Mouse (Mus musculus): Measurements from ENCODE around the gene Gas2l1. TPM values are rescaled to one million over a fixed set of nuclear protein-coding genes. Genes with fewer than 3 reads are reported as not detected.

The Gas2l1 gene
- total and polyA plus RNA-seq, 2 experiments from 2014 or later = 17.3 to 38.1 TPM

- Histone ChIP-seq H3K27ac (no peak overlapping the region), H3K36me3 (ENCODE audit: insufficient read depth, low read length) (0 out of 2 replicates have a peak, but pooled peaks cover 4% of the 10 kb centered on the region), H3K27me3 (ENCODE audit: insufficient read depth, low read length) (peaks cover 18% of the 10 kb centered on the region), H3K9ac (replicated peaks; ENCODE audit: low read length) (no peak overlapping the region), H3K4me3 (ENCODE audit: low read length) (no peak overlapping the region), H3K9me3 (ENCODE audit: low read length) (no peaks in the 10 kb centered on the region), H3K4me1 (ENCODE audit: insufficient read depth, low read length) (peaks cover 11% of the 10 kb centered on the region), H3K4me2 (ENCODE audit: low read depth, low read length) (peak overlapping the region; percentile 88; the same call in 1 of the 2 replicates)
- TF ChIP-seq CTCF (IDR thresholded peaks at IDR 0.05; ENCODE audit: low read depth) = no peak
- WGBS = 46% methylated on average over 8 of the region's 8 CpGs
- ATAC-seq (no peak), DNase-seq (ENCODE audit: low spot score) (no peak)
These were observed 8.1 kb downstream of the Gas2l1 start for GRCm38 (mm10) chr11:5057064-5057463.

DNA sequence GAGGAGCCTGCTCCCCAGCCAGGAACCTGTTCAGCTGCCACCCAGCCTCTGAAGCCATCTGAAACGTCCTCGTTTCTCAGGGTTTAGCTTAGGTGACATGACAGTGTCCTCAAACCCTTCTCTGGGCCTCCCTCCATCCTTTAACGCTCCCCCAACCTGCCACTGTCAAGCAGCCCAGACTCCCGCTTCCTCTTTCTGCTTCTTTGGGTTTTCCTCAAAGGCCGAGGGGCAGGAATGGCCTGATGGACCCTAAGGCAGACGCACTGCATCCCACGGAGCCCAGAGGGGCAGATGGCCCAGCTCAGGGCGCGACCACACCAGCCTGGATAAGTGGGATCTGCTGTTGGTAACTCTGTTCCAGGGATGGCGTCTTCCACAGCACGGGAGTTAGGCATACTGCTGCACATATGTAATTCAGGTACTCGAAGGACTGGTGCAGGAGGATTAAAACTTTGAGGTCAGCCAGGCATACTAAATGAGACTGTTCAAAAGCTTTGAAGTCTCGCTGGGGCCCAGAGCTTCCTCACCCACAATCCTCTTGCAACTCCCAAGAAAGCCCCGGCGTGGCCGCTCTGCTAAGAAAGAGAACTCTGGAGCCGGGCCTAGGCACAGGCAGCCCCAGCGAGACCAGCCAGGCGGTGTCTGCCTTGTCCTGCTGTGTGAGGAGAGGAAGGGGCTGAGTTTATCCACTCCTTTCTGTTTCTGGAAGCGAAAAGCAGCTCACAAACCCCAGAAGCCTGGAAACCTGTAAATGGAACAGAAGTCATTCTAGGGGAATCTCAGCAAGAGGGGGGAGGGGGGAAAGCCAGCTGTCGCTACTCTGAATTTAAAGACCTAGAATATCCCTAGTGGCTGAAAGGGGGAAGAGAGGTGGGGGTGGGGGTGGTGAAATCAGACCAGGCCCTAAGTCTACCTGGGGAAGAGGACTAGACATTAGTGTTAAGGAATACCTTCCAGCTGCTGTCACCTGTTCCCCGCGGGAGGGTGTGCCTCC lies 8.9 kb downstream of the Gas2l1 start:
- DNase-seq (ENCODE audit: low spot score) (peak; percentile 45), ATAC-seq (no peak)
- Histone ChIP-seq H3K36me3 (ENCODE audit: insufficient read depth, low read length) (0 out of 2 replicates have a peak, but pooled peaks cover 2% of the 10 kb centered on the region), H3K27ac (no peak overlapping the region), H3K4me2 (ENCODE audit: low read depth, low read length) (no peak overlapping the region), H3K4me1 (ENCODE audit: insufficient read depth, low read length) (peaks cover 3% of the 10 kb centered on the region; the same call in 1 of the 2 replicates), H3K9me3 (ENCODE audit: low read length) (no peaks in the 10 kb centered on the region), H3K27me3 (ENCODE audit: insufficient read depth, low read length) (peaks cover 18% of the 10 kb centered on the region), H3K4me3 (ENCODE audit: low read length) (no peak overlapping the region), H3K9ac (replicated peaks; ENCODE audit: low read length) (no peak overlapping the region)
- 33% methylated on average over 23 of the region's 23 CpGs for WGBS
- no peak; the same call in 1 of the 2 replicates for TF ChIP-seq CTCF (IDR thresholded peaks at IDR 0.05; ENCODE audit: low read depth)

DNA sequence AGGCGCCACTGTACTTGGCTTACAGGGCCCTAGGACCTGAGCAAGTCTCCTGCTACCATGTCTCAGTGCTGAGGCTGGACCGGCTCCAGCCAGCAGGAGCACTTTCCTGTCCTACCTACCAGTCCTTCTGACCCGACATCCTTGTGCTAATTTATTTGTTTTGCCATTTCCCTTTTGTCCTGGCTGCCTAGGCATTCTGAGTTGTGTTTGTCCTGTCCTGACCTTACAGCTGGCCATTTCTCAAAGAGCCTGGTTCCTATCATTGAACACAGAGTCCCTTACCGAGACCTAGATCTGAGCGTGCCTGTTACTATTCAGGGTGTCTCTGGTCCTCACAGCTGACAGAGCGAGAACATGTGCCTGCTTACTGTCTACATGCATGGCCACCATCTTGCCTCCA lies 10.3 kb downstream of the Gas2l1 start:
- ATAC-seq (no peak), DNase-seq (ENCODE audit: low spot score) (no peak)
- Histone ChIP-seq H3K9ac (replicated peaks; ENCODE audit: low read length) (no peak overlapping the region), H3K27ac (no peak overlapping the region), H3K36me3 (ENCODE audit: insufficient read depth, low read length) (no peaks in the 10 kb centered on the region), H3K27me3 (ENCODE audit: insufficient read depth, low read length) (peaks cover 18% of the 10 kb centered on the region), H3K4me1 (ENCODE audit: insufficient read depth, low read length) (no peaks in the 10 kb centered on the region), H3K4me3 (ENCODE audit: low read length) (no peak overlapping the region), H3K9me3 (ENCODE audit: low read length) (no peaks in the 10 kb centered on the region), H3K4me2 (ENCODE audit: low read depth, low read length) (no peak overlapping the region)
- no peak for TF ChIP-seq CTCF (IDR thresholded peaks at IDR 0.05; ENCODE audit: low read depth)
- WGBS = 68% methylated on average over 6 of the region's 6 CpGs

- ATAC-seq = no peak
- H3K4me2 ChIP-seq (ENCODE audit: low read depth, low read length) = no peak overlapping the region
- H3K36me3 ChIP-seq (ENCODE audit: insufficient read depth, low read length) = no peaks in the 10 kb centered on the region
- H3K27ac ChIP-seq = no peak overlapping the region
- no peak for TF ChIP-seq CTCF (IDR thresholded peaks at IDR 0.05; ENCODE audit: low read depth)
- no peaks in the 10 kb centered on the region for H3K9me3 ChIP-seq (ENCODE audit: low read length)
- no peaks in the 10 kb centered on the region for H3K4me1 ChIP-seq (ENCODE audit: insufficient read depth, low read length)
- peaks cover 11% of the 10 kb centered on the region for H3K27me3 ChIP-seq (ENCODE audit: insufficient read depth, low read length)
- 94% methylated on average over 14 of the region's 14 CpGs for WGBS
- no peak overlapping the region for H3K9ac ChIP-seq (replicated peaks; ENCODE audit: low read length)
- H3K4me3 ChIP-seq (ENCODE audit: low read length) = no peak overlapping the region
- DNase-seq (ENCODE audit: low spot score) = no peak
These were observed 11.0 kb downstream of the Gas2l1 start for GRCm38 (mm10) chr11:5054151-5054550.

GRCm38 (mm10) chr11:5052200-5052854 lies 12.8 kb downstream of the Gas2l1 start:
- no peak overlapping the region for H3K27ac ChIP-seq
- DNase-seq (ENCODE audit: low spot score) = no peak
- no peaks in the 10 kb centered on the region for H3K36me3 ChIP-seq (ENCODE audit: insufficient read depth, low read length)
- no peak for TF ChIP-seq CTCF (IDR thresholded peaks at IDR 0.05; ENCODE audit: low read depth)
- H3K9ac ChIP-seq (replicated peaks; ENCODE audit: low read length) = no peak overlapping the region
- H3K27me3 ChIP-seq (ENCODE audit: insufficient read depth, low read length) = 0 out of 2 replicates have a peak, but pooled peaks cover 7% of the 10 kb centered on the region
- no peak overlapping the region for H3K4me2 ChIP-seq (ENCODE audit: low read depth, low read length)
- ATAC-seq = no peak
- H3K4me3 ChIP-seq (ENCODE audit: low read length) = no peak overlapping the region
- no peaks in the 10 kb centered on the region for H3K9me3 ChIP-seq (ENCODE audit: low read length)
- H3K4me1 ChIP-seq (ENCODE audit: insufficient read depth, low read length) = no peaks in the 10 kb centered on the region
- 77% methylated on average over 10 of the region's 10 CpGs for WGBS

DNA sequence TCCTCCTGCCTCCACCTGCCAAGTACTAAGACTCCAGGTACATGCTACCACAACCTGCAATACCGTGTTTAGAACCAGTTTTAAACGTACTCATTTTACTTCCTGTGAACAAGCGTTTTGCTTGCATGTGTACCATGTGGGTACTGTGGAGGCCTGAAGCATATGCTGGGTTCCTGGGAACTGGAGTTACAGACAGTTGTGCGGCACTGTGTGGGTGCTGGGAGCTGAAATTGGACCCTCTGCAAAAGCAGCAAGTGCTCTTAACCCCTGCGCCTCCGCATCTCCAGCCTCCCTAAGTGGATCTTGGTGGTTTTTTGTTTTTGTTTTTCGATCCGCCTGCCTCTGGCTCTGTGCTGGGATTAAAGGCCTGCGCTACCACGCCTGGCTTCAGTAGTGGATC lies 13.5 kb downstream of the Gas2l1 start:
- Histone ChIP-seq H3K4me2 (ENCODE audit: low read depth, low read length) (no peak overlapping the region), H3K9me3 (ENCODE audit: low read length) (no peaks in the 10 kb centered on the region), H3K4me1 (ENCODE audit: insufficient read depth, low read length) (no peaks in the 10 kb centered on the region), H3K4me3 (ENCODE audit: low read length) (no peak overlapping the region), H3K27me3 (ENCODE audit: insufficient read depth, low read length) (0 out of 2 replicates have a peak, but pooled peaks cover under 1% of the 10 kb centered on the region), H3K36me3 (ENCODE audit: insufficient read depth, low read length) (no peaks in the 10 kb centered on the region), H3K27ac (no peak overlapping the region), H3K9ac (replicated peaks; ENCODE audit: low read length) (no peak overlapping the region)
- DNase-seq (ENCODE audit: low spot score) (no peak), ATAC-seq (no peak)
- WGBS = 80% methylated on average over 10 of the region's 10 CpGs
- TF ChIP-seq CTCF (IDR thresholded peaks at IDR 0.05; ENCODE audit: low read depth) = no peak

All from hindbrain, postnatal 0 days (tissue).